Mouse (Mus musculus) cortical plate, adult 2 months (tissue): ENCODE measurements at regions not wholly inside any gene's neighbourhood (a gene's known extent, or its start where the extent isn't known, plus 50 kb on each side); places are given as distances from the start of the nearest gene placed in this dataset.

Experiments used
- H3K27ac ChIP-seq: fragments of 200-500 bp; 2 replicates; pipeline ENCODE4 v1.5.1; 2012; ENCODE audit warnings: low read length, control low read depth, inconsistent platforms; ENCODE audit not compliant: insufficient read depth
- H3K4me1 ChIP-seq: fragments of 200-500 bp; 2 replicates; pipeline ENCODE4 v1.6.1; 2011; ENCODE audit warnings: low read length; ENCODE audit not compliant: control insufficient read depth, insufficient read depth
- H3K4me3 ChIP-seq: fragments of 200-500 bp; 2 replicates; pipeline ENCODE4 v1.5.1; 2011; ENCODE audit warnings: mild to moderate bottlenecking, low read length, control low read depth; ENCODE audit not compliant: insufficient read depth
- CTCF ChIP-seq: fragments of 200-500 bp; IDR thresholded peaks from 2 replicates; pipeline ENCODE4 v1.5.1; 2011; ENCODE audit warnings: mild to moderate bottlenecking, control low read depth, low read length; ENCODE audit not compliant: insufficient read depth; ENCODE audit errors: extremely low read depth
- POLR2A ChIP-seq: fragments of 200-500 bp; IDR thresholded peaks from 2 replicates; pipeline ENCODE4 v1.6.1; 2011; ENCODE audit warnings: mild to moderate bottlenecking, low read length, control low read depth; ENCODE audit not compliant: insufficient read depth; ENCODE audit errors: extremely low read depth

GRCm38 (mm10) chr1:41386435-41386834, 581.0 kb downstream of the Tmem182 start:
- H3K4me3 ChIP-seq = no peak overlapping the region
- peaks cover 2% of the 10 kb centered on the region; the same call in 1 of the 2 replicates for H3K4me1 ChIP-seq
- no peak overlapping the region for H3K27ac ChIP-seq
- TF ChIP-seq POLR2A = no peak
- TF ChIP-seq CTCF = 0 out of 2 replicates have a peak, but pooled peaks have one; percentile 3

- Histone ChIP-seq H3K27ac (no peak overlapping the region), H3K4me3 (no peak overlapping the region)
- TF ChIP-seq POLR2A (no peak), CTCF (no peak)
Measured at GRCm38 (mm10) chr1:41390102-41390884, 584.9 kb downstream of the Tmem182 start.

GRCm38 (mm10) chr1:41391071-41391470, 585.7 kb downstream of the Tmem182 start:
- Histone ChIP-seq H3K4me1 (peaks cover 2% of the 10 kb centered on the region; the same call in 1 of the 2 replicates), H3K4me3 (no peak overlapping the region), H3K27ac (no peak overlapping the region)
- no peak for TF ChIP-seq POLR2A
- no peak for TF ChIP-seq CTCF

More at GRCm38 (mm10) chr1:41390102-41390884, 584.9 kb downstream of the Tmem182 start:
- peaks cover 2% of the 10 kb centered on the region; the same call in 1 of the 2 replicates for H3K4me1 ChIP-seq

- Histone ChIP-seq H3K4me3 (no peak overlapping the region), H3K27ac (no peak overlapping the region), H3K4me1 (peaks cover 2% of the 10 kb centered on the region; the same call in 1 of the 2 replicates)
- no peak for TF ChIP-seq POLR2A
- no peak for TF ChIP-seq CTCF
Measured at GRCm38 (mm10) chr1:41393287-41393686, 587.9 kb downstream of the Tmem182 start.

- H3K27ac ChIP-seq = no peak overlapping the region
- TF ChIP-seq CTCF (no peak), POLR2A (no peak)
- H3K4me3 ChIP-seq = no peak overlapping the region
- peaks cover under 1% of the 10 kb centered on the region; the same call in 1 of the 2 replicates for H3K4me1 ChIP-seq
Measured at GRCm38 (mm10) chr1:41395081-41395480, 589.7 kb downstream of the Tmem182 start.

GRCm38 (mm10) chr1:41410533-41410932, 605.1 kb downstream of the Tmem182 start:
- TF ChIP-seq POLR2A (no peak), CTCF (no peak)
- H3K4me1 ChIP-seq = no peaks in the 10 kb centered on the region
- H3K27ac ChIP-seq = no peak overlapping the region
- no peak overlapping the region for H3K4me3 ChIP-seq

- Histone ChIP-seq H3K4me3 (no peak overlapping the region), H3K4me1 (no peaks in the 10 kb centered on the region), H3K27ac (no peak overlapping the region)
- TF ChIP-seq CTCF (no peak), POLR2A (no peak)
Measured at GRCm38 (mm10) chr1:41411641-41412040, 606.2 kb downstream of the Tmem182 start.

GRCm38 (mm10) chr1:41412078-41412477, 606.7 kb downstream of the Tmem182 start:
- Histone ChIP-seq H3K4me1 (no peaks in the 10 kb centered on the region), H3K4me3 (no peak overlapping the region), H3K27ac (no peak overlapping the region)
- no peak for TF ChIP-seq CTCF
- no peak for TF ChIP-seq POLR2A

- no peak for TF ChIP-seq CTCF
- TF ChIP-seq POLR2A = no peak
- Histone ChIP-seq H3K27ac (no peak overlapping the region), H3K4me3 (no peak overlapping the region), H3K4me1 (no peaks in the 10 kb centered on the region)
Measured at GRCm38 (mm10) chr1:41420489-41421327, 615.3 kb downstream of the Tmem182 start.
